Mouse (Mus musculus) ES-E14 (cell line): ENCODE measurements around the gene Nav2.

Source experiments
- CHD2 ChIP-seq: IDR thresholded peaks from 2 replicates; pipeline ENCODE4 v1.6.1; 2014; ENCODE audit warnings: mild to moderate bottlenecking, low read depth, low read length, inconsistent platforms
- HCFC1 ChIP-seq: IDR thresholded peaks from 2 replicates; pipeline ENCODE4 v1.6.1; 2012; ENCODE audit warnings: low read length, inconsistent platforms, borderline replicate concordance; ENCODE audit not compliant: insufficient read depth
- ZC3H11A ChIP-seq: IDR thresholded peaks from 2 replicates; pipeline ENCODE4 v1.6.1; 2012; ENCODE audit warnings: low read depth, mild to moderate bottlenecking, inconsistent platforms, low read length, borderline replicate concordance
- ZNF384 ChIP-seq: IDR thresholded peaks from 2 replicates; pipeline ENCODE4 v1.6.1; 2012; ENCODE audit warnings: low read depth, low read length, inconsistent platforms

- TF ChIP-seq ZNF384 (no peak), ZC3H11A (no peak), HCFC1 (no peak), CHD2 (no peak)
Observed at GRCm38 (mm10) chr7:49291208-49291892, 382.8 kb downstream of the Nav2 start.
